Mouse (Mus musculus): ENCODE results near the gene Elf2. TPM values are rescaled to one million over a fixed set of nuclear protein-coding genes. Genes with fewer than 3 reads are reported as not detected.
A peak's percentile ranks its signal among the peaks of the same experiment; 100 is the strongest.

Gene Elf2
- total RNA-seq, 2 experiments from 2014 or later, result 84.3 to 94.5 TPM

DNA sequence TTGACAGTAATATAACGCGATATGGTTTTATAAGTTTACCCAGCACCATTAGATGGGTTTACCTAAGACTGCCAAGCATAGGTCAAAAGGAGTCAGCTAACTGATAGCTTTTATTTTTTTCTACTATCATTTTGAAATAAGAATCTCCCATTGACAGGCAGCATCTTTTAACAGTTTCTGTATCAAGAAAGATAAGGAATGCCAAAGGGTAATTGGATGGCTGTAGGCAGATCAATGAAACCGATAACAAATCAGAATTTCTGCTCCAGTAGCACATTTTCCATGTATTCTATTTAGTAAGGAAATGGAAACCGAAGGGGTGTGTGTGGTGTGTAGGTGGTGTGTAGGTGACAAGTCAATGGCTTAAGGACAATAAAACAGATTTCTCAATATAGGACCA is 62.0 kb downstream of the Elf2 start:
- no peak for DNase-seq

DNA sequence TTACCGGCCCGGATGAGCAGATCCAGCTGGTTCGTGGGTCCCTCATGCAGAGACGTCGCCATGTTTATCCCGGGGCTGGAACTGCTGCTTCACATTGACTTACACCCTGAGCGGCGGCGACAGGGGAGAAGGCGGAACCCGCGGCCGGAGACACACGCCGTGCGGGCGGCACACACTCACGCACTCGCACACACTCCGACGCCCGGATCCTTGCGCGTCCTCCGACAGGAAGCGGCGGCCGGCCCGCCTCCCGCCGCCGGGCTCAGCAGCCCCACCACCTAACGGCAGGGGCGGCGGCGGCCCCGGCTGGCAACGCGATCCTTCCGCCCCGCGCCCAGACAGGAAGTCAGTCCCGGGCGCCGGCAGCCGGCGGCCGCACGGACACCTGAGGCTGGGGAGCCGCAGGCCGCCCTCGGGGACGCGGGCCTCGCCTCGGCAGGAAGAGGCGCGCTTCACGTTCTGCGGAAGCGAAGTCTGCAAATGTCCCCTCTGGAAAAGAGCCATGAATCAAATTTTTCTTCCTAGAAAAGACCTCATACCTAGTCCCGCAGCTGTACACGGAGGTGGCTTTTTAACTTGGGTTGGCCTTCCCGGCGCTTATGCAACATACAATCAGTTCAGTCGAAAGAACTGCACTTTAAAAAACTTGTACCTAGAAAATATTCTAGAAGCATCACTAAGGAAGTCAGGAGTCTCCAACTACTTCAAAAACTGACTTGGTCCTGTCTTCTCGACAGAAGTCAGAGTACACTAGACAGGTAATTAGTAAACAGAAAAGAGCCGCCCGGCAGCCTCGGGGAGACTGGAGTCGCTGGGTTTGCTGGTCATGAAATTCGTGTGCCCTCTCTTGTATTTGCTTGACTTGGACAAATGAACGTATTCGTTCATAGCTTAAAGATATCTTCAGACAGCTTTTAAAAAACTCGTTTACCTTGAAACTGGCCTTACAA is 63.0 kb downstream of the Elf2 start:
- peak; percentile 89 for DNase-seq

DNA sequence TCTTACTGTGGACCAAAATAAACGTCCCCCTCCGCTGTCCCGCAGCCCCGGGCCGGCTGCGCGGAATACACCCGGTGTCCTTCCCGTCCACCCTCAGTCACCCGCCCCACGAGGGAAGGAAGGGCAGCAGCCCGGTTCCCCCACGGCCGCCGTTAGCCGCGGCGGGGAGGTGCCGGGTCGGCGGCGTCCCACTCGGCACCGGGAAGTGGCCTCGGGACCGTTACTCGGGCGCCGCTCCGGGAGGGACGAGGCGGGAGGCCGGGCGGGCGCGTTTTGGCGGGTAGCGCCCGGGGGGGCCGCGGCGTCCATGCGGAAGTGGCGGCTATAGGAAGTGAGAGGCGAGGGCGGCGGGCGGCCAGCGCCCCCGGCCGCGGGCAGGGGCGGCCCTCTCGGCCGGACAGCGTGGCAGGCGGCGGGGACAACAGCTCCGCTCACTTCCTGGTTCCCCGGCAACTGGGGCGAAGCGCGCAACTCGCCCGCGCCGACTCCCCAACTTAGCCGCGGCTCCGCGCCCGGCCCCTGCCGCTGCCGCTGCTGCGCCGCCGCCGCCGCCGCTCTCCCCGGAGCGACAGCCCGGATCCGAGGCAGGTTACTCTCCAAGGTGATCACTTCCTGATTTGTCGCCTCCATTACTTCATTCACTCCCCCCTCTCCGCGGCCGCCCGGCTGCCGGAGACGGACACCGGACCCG is 63.9 kb downstream of the Elf2 start:
- peak; percentile 72 for DNase-seq

DNA sequence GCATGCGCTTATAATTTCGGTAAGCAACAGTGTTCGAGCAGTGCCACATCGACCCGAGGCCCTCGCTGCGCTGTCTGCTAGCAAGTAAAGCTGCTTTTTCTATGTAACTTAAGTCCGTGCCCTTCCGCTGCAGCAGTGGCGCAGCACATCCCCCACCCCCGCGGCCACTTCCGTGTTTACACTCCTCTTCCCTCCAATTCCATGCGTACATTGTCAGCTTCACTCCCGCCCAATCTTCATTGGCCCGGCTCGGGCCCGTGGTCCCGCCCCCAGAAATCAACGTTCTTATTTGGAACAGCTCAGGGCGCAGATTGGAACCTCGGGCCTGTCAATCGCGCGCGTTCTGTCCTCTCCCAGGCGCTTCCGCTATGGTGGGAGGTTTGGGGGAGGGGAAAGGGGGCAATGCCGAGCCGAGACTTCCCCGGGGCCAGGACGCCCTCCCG is 64.5 kb downstream of the Elf2 start:
- peak; percentile 98 for DNase-seq

DNA sequence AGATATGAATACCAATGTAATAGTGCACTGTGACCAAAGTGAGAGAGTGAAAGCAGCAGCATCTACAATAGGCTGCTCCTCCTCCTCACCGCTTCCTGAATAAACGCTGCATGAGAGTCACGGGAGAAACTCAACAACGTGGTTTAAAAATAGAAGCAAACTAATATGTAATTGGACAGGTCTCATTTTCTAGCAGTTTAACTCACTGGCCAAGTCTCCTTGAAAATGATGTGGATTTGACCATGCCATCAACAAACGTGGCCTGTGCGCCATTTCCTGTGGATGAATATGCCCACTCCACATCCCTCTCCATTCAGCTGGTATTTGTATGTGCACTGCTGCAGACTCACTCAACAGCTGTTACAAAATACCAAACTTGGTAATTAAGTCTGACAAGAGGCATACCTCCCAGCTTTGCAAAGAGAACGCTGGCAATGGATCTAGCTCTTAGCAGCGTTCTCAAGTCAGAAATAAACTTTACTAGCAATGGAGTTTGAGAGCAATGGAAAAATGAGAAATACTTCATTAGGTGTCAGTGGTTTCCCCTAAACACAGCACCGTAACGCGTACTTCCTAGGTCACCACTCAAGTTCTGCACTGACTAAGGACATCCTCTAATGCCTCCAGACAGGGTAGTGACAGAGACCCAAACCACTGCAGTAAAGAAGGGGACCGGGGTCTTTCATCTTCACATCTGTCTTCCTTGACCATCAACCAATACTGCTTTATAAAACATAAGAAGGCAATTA is 70.2 kb downstream of the Elf2 start:
- no peak for DNase-seq

DNA sequence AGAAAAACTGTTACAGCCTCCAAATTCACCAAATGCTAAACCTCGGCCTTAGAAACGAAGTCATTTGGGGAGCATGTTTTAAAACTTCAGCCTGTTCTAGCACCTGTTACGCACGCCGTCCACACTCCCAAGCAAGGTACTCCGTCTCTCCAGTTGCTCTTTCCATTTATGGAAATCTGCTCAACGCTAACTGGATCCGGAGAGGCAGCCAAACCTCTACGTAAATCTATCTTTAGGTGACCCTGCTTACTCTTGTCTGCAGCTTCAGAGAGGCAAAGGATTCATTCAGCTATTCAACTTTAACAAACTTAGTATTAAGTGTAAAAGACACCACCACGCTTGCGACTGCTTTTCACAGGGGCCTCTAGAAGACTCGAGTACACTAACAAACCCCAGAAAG is 72.0 kb downstream of the Elf2 start:
- no peak for DNase-seq

DNA sequence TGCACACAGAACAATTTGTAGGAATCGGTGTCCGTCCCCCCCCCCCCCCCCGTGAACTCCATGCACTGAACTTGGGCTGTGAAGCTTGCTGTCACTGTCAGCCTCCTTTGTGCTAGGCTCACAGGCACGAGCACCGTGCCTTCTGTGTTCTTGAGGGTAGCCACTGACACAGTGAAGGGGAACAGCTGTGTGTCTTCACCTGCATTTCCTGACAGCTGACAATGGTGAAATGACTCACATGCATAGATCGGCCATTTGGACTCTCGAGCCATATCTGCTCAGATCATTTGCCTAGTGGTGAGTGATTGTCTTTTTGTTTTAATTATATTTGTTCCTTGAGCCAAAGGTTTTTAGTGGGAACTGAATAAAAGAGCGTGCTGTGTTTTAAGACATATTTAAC is 77.5 kb downstream of the Elf2 start:
- DNase-seq, result no peak

DNA sequence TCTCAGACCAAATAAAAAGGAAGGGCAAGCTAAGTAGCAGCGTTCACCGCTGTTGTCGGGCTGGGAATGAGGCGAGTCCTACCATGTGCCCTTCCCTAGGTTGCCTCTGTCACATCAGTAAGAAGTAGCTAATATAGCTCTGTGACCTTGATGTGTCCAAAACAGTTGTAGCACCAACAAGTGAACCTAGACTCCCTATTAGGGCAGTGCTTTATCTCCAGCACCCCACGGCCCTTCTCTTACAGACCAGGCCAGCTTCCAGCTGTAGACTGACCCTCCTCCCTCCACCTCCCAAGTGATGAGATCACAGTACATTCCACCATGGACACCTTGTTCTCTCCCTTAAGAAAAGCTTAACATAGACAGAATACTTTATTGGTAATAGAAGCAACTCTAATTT is 82.4 kb downstream of the Elf2 start:
- no peak for DNase-seq

DNA sequence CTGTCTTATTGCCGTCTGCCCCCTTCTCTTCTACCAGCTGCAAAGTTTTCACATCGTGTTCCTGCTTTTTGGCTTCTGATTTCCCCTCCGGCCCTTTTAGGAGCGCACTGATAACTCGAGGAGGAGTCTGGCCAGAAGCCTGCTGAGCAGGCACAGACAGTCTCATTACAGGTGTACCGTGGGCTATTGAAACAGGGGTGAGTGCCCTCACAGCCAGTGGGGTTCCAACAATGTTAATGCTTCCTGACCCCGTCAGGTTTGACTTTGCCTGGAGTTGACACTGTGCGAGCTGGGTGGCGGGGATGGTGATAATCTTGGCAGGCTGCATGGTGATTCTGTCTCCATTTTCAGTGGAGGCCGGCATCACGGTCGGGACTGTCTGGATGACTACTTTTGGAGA is 84.0 kb downstream of the Elf2 start:
- DNase-seq, result no peak

DNA sequence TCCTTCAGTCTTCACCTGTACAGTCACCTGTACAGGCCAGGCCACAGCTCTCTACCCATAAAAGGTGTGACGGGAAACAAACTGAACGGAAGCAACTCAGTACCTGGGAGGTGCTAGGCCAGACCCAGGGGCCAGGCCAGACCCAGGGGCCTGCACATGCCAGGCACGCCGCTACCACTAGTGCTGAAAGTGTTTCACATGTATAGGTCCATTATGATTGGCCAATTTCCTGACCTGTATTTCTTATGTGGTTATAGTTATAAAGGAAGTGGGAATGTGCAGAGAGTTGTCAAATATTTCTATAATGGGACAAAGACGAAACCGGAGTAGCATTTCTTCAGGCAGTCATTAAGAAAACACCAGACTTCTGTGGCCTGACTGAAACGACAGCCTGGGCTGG is 85.7 kb downstream of the Elf2 start:
- DNase-seq, result no peak

DNA sequence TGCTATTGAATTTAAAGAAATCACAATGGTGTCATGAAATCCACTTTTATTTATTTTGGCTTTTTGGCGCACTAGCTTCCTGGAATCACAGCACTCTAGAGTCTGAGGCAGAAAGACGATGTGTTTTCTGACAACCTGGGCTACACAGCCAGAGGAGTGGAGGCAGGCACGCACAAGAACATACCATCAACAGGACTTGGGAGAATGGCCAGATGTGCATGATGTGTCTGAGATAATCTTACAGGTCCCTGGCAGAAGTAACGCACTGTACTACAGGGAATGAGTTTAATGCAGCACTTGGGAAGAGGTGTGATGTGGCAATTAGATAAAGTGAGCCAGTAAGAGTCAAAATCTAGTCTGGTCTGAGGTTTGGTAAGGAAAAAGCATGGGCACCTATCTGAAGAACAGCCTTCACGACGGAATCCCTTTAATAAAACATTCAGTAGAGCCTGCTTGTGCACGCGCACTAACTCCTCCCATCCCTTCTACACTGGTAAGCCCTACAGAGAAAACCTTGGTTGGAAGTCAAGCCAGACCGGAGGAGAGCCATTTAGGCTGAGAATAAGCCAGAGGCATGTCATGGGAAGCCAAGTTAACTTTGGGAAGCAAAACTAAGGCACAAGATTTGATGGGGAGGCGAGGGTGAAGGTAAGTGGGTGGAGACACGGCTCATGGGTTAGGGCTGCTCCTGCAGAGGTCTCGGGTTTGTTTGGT is 87.6 kb downstream of the Elf2 start:
- DNase-seq, result no peak

DNA sequence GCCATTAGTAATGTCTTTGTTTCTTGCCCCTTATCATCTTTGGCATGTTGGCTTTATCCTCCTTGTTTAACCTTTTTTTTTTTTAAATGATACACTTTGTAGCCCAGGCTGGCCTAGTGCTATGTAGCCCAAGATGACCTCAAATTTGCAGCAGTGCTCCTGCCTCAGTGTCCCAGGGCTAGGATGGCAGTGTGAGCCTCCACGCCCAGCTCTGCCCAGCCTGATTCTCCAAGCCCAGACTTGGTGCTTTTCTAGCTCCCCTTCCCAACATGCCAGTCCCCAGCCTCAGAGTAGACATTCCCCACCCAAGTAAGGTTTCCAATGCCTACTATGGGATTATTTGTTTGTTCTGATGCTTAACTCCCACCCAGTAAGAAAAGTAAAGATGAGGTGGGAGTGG is 88.2 kb downstream of the Elf2 start:
- no peak for DNase-seq

DNA sequence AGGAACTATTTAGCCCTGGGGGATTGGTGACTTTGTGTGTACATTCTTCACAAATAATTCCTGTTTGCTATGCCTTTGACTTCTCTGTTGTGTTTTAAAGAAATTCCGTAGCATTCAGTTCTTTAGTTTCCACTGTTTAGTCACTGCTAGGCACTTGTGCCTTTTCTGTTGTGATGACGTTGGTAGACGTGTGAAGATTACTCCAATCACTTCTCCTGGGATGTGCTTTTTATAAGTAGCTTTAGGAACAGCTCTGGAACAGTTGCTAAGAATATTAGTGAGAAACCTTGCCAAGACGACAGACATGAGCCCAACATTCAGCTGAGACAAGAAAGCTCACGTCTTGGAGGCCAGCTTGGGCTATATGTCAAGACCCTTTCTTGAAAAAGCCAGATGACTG is 89.4 kb downstream of the Elf2 start:
- DNase-seq, result no peak

DNA sequence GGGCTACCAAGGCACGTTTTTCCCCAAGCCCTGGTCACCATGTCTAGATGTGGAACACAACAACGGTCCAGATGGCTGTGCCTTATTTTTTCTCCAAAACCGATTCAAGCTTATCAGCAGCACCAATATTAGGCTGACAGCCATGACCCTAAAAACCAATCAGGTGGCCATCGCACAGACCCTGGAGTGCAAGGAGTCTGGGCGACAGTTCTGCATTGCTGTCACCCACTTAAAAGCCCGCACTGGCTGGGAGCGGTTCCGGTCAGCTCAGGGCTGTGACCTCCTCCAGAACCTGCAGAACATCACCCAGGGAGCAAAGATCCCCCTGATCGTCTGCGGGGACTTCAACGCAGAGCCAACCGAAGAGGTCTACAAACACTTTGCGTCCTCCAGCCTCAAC is 90.6 kb downstream of the Elf2 start:
- no peak for DNase-seq

DNA sequence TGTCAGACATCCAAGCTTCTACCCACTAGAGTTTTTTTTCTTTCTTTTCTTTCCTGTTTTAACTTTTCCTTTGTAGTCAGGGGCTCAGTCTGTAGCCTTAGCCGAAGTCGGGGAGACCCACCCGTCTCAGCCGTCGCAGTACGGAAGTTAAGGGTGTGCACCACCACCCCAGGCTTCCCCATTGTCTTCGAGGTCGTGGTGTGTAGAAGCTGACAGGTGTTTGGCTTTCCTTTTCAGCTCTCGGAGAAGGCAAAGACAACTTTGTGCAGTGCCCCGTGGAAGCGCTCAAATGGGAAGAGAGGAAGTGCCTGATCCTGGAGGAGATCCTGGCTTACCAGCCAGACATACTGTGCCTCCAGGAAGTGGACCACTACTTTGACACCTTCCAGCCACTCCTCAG is 91.0 kb downstream of the Elf2 start:
- no peak for DNase-seq

DNA sequence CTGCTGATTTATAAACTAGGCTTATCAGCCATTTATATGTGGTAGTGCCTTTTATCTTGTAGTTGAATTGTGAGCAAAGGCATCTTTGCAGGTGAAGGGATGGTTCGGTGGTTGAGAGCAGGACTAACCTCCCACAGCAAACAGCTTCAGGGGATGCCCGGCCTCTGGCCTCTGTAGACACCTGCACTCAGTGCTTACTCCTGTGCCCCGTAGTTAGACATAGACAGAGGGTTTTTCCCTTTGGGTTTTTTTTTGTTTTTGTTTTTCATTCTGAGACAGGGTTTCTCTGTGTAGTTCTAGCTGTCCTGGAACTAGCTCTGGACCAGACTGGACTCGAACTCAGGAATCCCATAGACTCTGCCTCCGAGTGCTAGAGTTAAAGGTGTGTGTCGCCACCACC is 91.9 kb downstream of the Elf2 start:
- no peak for DNase-seq

DNA sequence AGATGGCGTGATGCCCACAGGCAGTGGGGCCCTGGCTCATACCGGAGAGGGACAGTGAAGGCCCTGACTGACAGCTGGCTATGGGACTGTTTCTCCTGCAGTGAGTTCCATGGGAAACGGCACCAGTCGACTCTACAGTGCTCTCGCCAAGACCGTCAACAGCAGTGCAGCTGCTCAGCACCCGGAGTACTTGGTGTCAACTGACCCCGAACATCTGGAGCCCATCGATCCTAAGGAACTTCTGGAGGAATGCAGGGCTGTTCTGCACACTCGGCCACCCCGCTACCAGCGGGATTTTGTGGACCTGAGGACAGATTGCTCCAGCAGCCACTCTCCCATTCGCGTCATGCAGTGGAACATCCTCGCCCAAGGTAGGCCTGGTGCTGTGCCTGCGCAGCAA is 92.8 kb downstream of the Elf2 start:
- DNase-seq, result no peak

DNA sequence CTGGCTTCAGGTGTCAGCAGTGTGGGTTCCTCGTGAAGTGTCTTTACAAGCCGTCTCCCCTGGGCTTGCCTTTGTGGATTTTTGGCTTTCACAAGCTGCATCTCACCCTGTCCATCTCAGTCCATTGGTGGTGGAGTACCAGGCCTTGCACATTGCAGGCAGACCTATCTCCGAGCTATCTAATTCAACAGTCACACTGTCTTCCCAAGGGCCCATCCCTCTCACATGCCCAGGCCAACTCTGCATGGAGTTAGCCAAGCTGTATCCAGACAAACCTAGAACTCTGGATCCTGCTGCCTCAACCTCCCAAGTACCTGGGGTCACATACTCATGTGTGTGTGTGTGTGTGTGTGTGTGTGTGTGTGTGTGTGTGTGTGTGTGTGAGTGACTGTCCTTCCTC is 100.9 kb downstream of the Elf2 start:
- DNase-seq, result no peak

DNA sequence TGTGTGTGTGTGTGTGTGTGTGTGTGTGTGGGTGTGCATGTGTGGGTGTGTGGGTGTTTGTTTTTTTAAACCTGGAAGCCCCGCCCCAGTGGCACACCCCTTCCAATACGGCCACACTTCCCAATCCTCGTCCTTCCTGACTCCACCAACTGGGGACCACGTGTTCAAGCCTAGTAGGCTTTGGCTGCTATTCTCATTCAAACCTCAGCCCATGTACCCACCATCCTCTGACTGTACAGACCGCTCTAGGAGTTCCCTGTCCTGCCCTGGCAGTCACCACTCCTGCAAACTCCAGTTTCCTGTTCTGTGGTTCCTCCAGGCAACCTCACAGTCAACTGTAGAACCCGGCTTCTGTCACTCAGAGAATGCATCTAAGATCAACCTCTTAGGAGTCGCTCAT is 101.9 kb downstream of the Elf2 start:
- no peak for DNase-seq

DNA sequence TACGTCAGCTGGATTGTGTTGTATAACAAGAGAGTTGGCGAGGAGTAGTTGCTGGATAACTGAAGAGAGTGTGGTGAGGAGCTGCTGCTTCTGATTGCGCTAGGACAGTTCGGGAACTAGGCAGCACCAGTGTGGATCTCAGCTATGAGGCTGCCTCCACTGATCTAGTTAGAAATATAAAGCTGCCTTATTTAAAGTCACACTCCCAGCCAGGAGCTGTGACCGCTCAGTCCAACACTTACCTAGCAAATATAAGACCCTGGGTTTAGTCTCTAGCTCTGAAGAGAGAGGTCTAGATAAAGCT is 105.8 kb downstream of the Elf2 start:
- DNase-seq, result no peak

DNA sequence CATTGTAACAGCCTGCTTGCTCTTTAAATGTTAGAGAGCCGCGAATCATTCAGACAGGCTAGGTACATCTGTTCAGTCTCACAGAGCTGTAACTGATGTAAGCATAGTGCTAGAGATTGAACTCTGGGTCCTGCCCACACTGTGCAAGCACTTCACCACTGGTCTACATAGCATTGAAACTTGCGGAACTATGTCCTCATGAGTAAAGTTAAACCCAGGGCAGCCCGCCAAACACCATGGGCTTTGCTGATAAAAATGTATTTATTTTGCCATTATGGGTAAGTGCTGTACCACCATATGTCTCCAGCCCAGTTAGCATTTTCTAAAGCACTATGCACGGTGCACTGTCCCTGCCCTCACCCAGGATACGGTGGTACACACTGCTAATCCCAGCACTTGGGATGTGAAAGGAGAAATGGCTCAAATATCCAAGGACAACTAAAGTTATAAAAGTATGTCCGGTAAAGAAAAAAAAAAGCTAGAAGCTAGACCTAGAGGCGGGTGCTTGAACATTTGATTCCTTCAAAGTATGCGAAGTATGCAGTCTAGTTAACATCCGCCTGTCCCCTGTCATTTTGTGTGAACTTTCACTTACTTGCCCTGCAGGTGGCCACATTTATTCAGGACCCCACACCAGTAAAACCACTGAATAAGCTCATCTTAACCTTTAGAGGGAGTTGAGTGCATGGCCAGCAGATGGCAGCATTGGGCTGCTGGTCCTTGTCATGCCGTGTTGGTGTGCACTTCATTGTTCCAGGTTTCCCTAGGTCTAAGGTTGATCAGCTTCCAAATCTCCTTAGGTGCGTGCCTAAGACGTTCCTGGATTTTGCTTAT is 106.3 kb downstream of the Elf2 start:
- peak; percentile 90 for DNase-seq

DNA sequence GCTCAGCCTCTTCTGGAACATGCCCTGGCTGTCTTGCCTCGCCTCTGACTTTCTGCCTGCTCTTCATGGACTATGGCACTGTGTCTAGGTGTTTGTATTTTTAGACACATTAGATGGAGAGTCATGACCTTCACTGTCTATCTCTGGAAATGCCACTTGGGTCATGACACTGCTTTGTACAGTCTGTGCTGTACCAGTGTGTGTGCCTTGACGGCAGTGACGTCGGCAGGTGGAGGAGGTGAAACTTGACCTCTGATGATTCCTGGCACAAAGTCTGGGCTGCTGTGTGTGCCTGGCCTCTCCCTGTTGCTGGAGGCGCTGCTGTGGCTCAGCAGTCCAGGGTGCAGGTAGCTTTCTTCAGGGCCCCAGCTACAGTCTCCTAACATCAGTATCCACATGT is 107.0 kb downstream of the Elf2 start:
- peak; percentile 64 for DNase-seq

All from adrenal gland, postnatal 10 days (tissue).